Mouse (Mus musculus): ENCODE measurements around the gene Gm10645. TPM values are rescaled to one million over a fixed set of nuclear protein-coding genes. Genes with fewer than 3 reads are reported as not detected.

The Gm10645 gene
- total and polyA plus RNA-seq, 3 experiments: not detected

DNA sequence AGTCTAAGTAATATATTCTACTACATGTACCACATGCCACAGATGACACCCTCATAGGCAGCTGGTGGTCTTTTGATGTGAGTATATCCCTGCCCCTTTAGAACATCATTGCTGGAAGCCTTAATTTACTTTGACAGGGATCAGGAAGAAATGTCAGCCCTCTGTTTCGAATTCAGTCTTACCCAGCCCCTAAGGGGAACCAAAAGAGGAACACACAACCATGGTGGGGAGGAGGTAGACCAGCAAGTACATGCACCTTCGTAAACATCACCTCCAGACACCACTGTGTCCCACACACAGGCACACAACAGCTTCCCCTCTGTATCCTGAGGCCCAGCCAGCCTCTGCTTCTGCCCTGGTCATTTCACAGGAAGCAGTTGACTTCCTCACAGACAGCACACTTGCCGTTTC lies 25.3 kb downstream of the Gm10645 start:
- Histone ChIP-seq H3K9me3 (replicated peaks; ENCODE audit: insufficient read depth, low read length) (no peaks in the 10 kb centered on the region), H3K4me3 (ENCODE audit: control insufficient read depth in 1 of 2, insufficient read depth in 1 of 2, low read depth in 2 of 2, low read length in 2 of 2) (no peak overlapping the region), H3K4me1 (ENCODE audit: control insufficient read depth in 1 of 2, insufficient read depth in 2 of 2, low read length in 2 of 2) (no peaks in the 10 kb centered on the region), H3K27ac (ENCODE audit: control insufficient read depth, low read depth, low read length) (no peak overlapping the region), H3K9ac (ENCODE audit: control insufficient read depth, low read depth, low read length, poor library complexity, severe bottlenecking) (no peak overlapping the region), H3K36me3 (ENCODE audit: control insufficient read depth in 1 of 2, insufficient read depth in 2 of 2, low read length in 2 of 2) (no peaks in the 10 kb centered on the region), H3K79me2 (ENCODE audit: control insufficient read depth, insufficient read depth, low read length, poor library complexity) (no peaks in the 10 kb centered on the region), H3K27me3 (ENCODE audit: control insufficient read depth in 1 of 2, insufficient read depth in 2 of 2, low read length in 2 of 2) (no peaks in the 10 kb centered on the region)
- DNase-seq (ENCODE audit: low read depth, low spot score): no peak
- no peak for TF ChIP-seq NELFE (IDR thresholded peaks at IDR 0.05; ENCODE audit: low read depth, low read length)
- TF ChIP-seq CTCF (IDR thresholded peaks at IDR 0.05 in 2 of 3, conservative IDR thresholded peaks at IDR 0.05 in 1 of 3; ENCODE audit: control insufficient read depth in 1 of 3, insufficient read depth in 1 of 3, low read depth in 2 of 3, low read length in 3 of 3, poor library complexity in 1 of 3, severe bottlenecking in 1 of 3): no peak
- no peak for TF ChIP-seq ELF1 (IDR thresholded peaks at IDR 0.05; ENCODE audit: low read depth, low read length)
- no peak for TF ChIP-seq MYB (IDR thresholded peaks at IDR 0.05; ENCODE audit: low read depth, low read length)
- TF ChIP-seq MAZ (IDR thresholded peaks at IDR 0.05; ENCODE audit: low read depth, low read length): no peak
- TF ChIP-seq RAD21 (IDR thresholded peaks at IDR 0.05; ENCODE audit: low read depth, low read length): no peak
- TF ChIP-seq TBP (IDR thresholded peaks at IDR 0.05; ENCODE audit: low read depth, low read length): no peak
- no peak for TF ChIP-seq MYC (IDR thresholded peaks at IDR 0.05; ENCODE audit: low read depth, low read length)
- TF ChIP-seq MXI1 (IDR thresholded peaks at IDR 0.05; ENCODE audit: low read depth, low read length): no peak
- TF ChIP-seq USF1 (IDR thresholded peaks at IDR 0.05; ENCODE audit: low read depth, low read length): no peak
- TF ChIP-seq TAL1 (IDR thresholded peaks at IDR 0.05; ENCODE audit: low read length): no peak
- no peak for TF ChIP-seq BHLHE40 (IDR thresholded peaks at IDR 0.05; ENCODE audit: borderline replicate concordance, low read depth, low read length)

DNA sequence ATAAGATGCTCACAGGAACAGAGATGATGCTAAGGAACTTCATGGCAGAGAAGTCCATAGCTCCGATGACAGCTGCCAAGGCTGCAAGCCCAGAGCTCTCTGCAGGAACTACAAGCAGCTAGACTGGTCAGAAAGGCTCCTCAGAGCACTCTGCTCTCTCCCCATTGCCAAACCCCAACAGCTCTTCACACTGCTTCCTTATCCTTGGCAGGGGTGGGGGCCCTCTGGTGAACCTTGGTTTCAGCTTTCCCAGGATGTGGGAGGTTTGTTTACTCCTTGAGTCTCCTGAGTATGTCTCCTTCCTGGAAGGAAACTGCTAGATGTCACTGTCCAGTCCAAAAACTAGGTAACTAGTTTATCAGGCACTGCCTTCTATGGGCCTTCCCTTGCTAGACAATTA lies 25.9 kb downstream of the Gm10645 start:
- Histone ChIP-seq H3K9ac (ENCODE audit: control insufficient read depth, low read depth, low read length, poor library complexity, severe bottlenecking) (no peak overlapping the region), H3K27ac (ENCODE audit: control insufficient read depth, low read depth, low read length) (no peak overlapping the region), H3K9me3 (replicated peaks; ENCODE audit: insufficient read depth, low read length) (no peaks in the 10 kb centered on the region), H3K4me3 (ENCODE audit: control insufficient read depth in 1 of 2, insufficient read depth in 1 of 2, low read depth in 2 of 2, low read length in 2 of 2) (no peak overlapping the region), H3K4me1 (ENCODE audit: control insufficient read depth in 1 of 2, insufficient read depth in 2 of 2, low read length in 2 of 2) (no peaks in the 10 kb centered on the region), H3K27me3 (ENCODE audit: control insufficient read depth in 1 of 2, insufficient read depth in 2 of 2, low read length in 2 of 2) (no peaks in the 10 kb centered on the region), H3K36me3 (ENCODE audit: control insufficient read depth in 1 of 2, insufficient read depth in 2 of 2, low read length in 2 of 2) (no peaks in the 10 kb centered on the region), H3K79me2 (ENCODE audit: control insufficient read depth, insufficient read depth, low read length, poor library complexity) (no peaks in the 10 kb centered on the region)
- no peak for DNase-seq (ENCODE audit: low read depth, low spot score)
- no peak for TF ChIP-seq CHD1 (IDR thresholded peaks at IDR 0.05; ENCODE audit: low read depth, low read length)
- no peak for TF ChIP-seq KAT2A (conservative IDR thresholded peaks at IDR 0.05; ENCODE audit: low read depth, low read length)
- no peak for TF ChIP-seq RCOR1 (IDR thresholded peaks at IDR 0.05; ENCODE audit: low read depth, low read length)
- no peak for TF ChIP-seq POLR2A (IDR thresholded peaks at IDR 0.05; ENCODE audit: control insufficient read depth in 1 of 2, insufficient read depth in 1 of 2, low read depth in 1 of 2, low read length in 2 of 2, poor library complexity in 1 of 2)

DNA sequence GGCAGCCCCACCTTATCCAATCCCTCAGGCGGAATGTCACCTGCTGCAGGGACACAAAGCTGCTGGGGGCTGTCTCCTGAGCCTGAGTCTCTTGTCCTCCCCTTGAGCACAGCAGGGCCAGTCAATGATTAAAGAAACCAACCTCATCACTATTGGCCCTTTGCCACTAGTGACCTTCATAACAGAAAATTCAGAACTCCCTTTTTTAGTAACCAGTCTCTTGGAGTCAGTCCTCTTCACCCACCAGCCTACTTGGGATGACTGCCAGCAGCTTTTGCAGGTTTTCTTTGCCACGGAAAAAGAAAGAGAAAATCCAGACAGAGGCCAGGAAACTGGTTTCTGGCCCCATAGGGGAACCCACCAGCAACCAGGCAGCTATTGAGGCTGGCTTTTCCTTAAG lies 30.9 kb downstream of the Gm10645 start:
- Histone ChIP-seq H3K4me1 (ENCODE audit: control insufficient read depth in 1 of 2, insufficient read depth in 2 of 2, low read length in 2 of 2) (no peaks in the 10 kb centered on the region), H3K9ac (ENCODE audit: control insufficient read depth, low read depth, low read length, poor library complexity, severe bottlenecking) (no peak overlapping the region), H3K27me3 (ENCODE audit: control insufficient read depth in 1 of 2, insufficient read depth in 2 of 2, low read length in 2 of 2) (no peaks in the 10 kb centered on the region), H3K4me3 (ENCODE audit: control insufficient read depth in 1 of 2, insufficient read depth in 1 of 2, low read depth in 2 of 2, low read length in 2 of 2) (no peak overlapping the region), H3K9me3 (replicated peaks; ENCODE audit: insufficient read depth, low read length) (no peaks in the 10 kb centered on the region), H3K36me3 (ENCODE audit: control insufficient read depth in 1 of 2, insufficient read depth in 2 of 2, low read length in 2 of 2) (no peaks in the 10 kb centered on the region), H3K27ac (ENCODE audit: control insufficient read depth, low read depth, low read length) (no peak overlapping the region), H3K79me2 (ENCODE audit: control insufficient read depth, insufficient read depth, low read length, poor library complexity) (no peaks in the 10 kb centered on the region)
- no peak for DNase-seq (ENCODE audit: low read depth, low spot score)
- TF ChIP-seq UBTF (IDR thresholded peaks at IDR 0.05; ENCODE audit: borderline replicate concordance, insufficient read depth, low read depth, low read length) (no peak), MEF2A (IDR thresholded peaks at IDR 0.05; ENCODE audit: extremely low read depth, insufficient replicate concordance, low read depth, low read length, poor library complexity, severe bottlenecking) (no peak), CHD2 (IDR thresholded peaks at IDR 0.05; ENCODE audit: low read length) (no peak), BHLHE40 (IDR thresholded peaks at IDR 0.05; ENCODE audit: borderline replicate concordance, low read depth, low read length) (no peak), ZKSCAN1 (IDR thresholded peaks at IDR 0.05; ENCODE audit: low read depth, low read length) (no peak), TCF12 (IDR thresholded peaks at IDR 0.05; ENCODE audit: low read depth, low read length) (no peak), CHD1 (IDR thresholded peaks at IDR 0.05; ENCODE audit: low read depth, low read length) (no peak), USF1 (IDR thresholded peaks at IDR 0.05; ENCODE audit: low read depth, low read length) (no peak)
